Mouse (Mus musculus): ENCODE results near the gene Cd4.
A peak's percentile ranks its signal among the peaks of the same experiment; 100 is the strongest.

The Cd4 gene

GRCm38 (mm10) chr6:124885956-124886381 lies 2.1 kb downstream of the Cd4 start:
- DNase-seq (ENCODE audit: extremely low spot score): no peak

GRCm38 (mm10) chr6:124884714-124885500 lies 3.1 kb downstream of the Cd4 start:
- DNase-seq (ENCODE audit: extremely low spot score): no peak

- DNase-seq (ENCODE audit: extremely low spot score): no peak
These were observed 4.7 kb downstream of the Cd4 start for GRCm38 (mm10) chr6:124883351-124883750.

GRCm38 (mm10) chr6:124881821-124882220 lies 6.2 kb downstream of the Cd4 start:
- DNase-seq (ENCODE audit: extremely low spot score): no peak

- no peak for DNase-seq (ENCODE audit: extremely low spot score)
These were observed 8.6 kb downstream of the Cd4 start for GRCm38 (mm10) chr6:124879390-124879789.

- no peak for DNase-seq (ENCODE audit: extremely low spot score)
These were observed 13.7 kb downstream of the Cd4 start for GRCm38 (mm10) chr6:124874348-124874747.

- DNase-seq (ENCODE audit: extremely low spot score): no peak
These were observed 21.5 kb downstream of the Cd4 start for GRCm38 (mm10) chr6:124866560-124866959.

- DNase-seq (ENCODE audit: extremely low spot score): no peak
These were observed 22.2 kb downstream of the Cd4 start for GRCm38 (mm10) chr6:124865766-124866362.

GRCm38 (mm10) chr6:124863658-124864298 lies 24.2 kb downstream of the Cd4 start, which contains the start of gene Gpr162:
Gene Gpr162 (minus strand): TSS chr6:124863983.
- peak; percentile 82 for DNase-seq (ENCODE audit: extremely low spot score)

- no peak for DNase-seq (ENCODE audit: extremely low spot score)
These were observed 24.8 kb downstream of the Cd4 start for GRCm38 (mm10) chr6:124863125-124863657.

- no peak for DNase-seq (ENCODE audit: extremely low spot score)
These were observed 25.5 kb downstream of the Cd4 start for GRCm38 (mm10) chr6:124862406-124863124.

GRCm38 (mm10) chr6:124861802-124862201 lies 26.2 kb downstream of the Cd4 start:
- no peak for DNase-seq (ENCODE audit: extremely low spot score)

- DNase-seq (ENCODE audit: extremely low spot score): no peak
These were observed 26.8 kb downstream of the Cd4 start for GRCm38 (mm10) chr6:124861266-124861665.

- no peak for DNase-seq (ENCODE audit: extremely low spot score)
These were observed 27.5 kb downstream of the Cd4 start for GRCm38 (mm10) chr6:124860511-124860910.

- peak; percentile 86 for DNase-seq (ENCODE audit: extremely low spot score)
These were observed 28.3 kb downstream of the Cd4 start for GRCm38 (mm10) chr6:124859725-124860124.

- DNase-seq (ENCODE audit: extremely low spot score): no peak
These were observed 29.3 kb downstream of the Cd4 start for GRCm38 (mm10) chr6:124858561-124859318.

- DNase-seq (ENCODE audit: extremely low spot score): no peak
These were observed 30.0 kb downstream of the Cd4 start for GRCm38 (mm10) chr6:124857840-124858530.

- peak; percentile 93 for DNase-seq (ENCODE audit: extremely low spot score)
These were observed 30.8 kb downstream of the Cd4 start, which contains the start of gene P3h3 for GRCm38 (mm10) chr6:124856916-124857839. Gene P3h3 (minus strand): TSS chr6:124857752.

- peak; percentile 56 for DNase-seq (ENCODE audit: extremely low spot score)
These were observed 31.7 kb downstream of the Cd4 start for GRCm38 (mm10) chr6:124856321-124856720.

All from embryo, embryonic 9.5 days (tissue).